Mouse (Mus musculus): ENCODE results near the gene Dscam. TPM values are rescaled to one million over a fixed set of nuclear protein-coding genes. Genes with fewer than 3 reads are reported as not detected.

Dscam gene
- polyA plus RNA-seq, 1 experiment from 2014 or later, result not detected

- Histone ChIP-seq H3K4me3 (ENCODE audit: control insufficient read depth in 1 of 2, insufficient read depth in 1 of 2, low read depth in 1 of 2, low read length in 2 of 2) (no peak overlapping the region), H3K9ac (ENCODE audit: low read length) (no peak overlapping the region), H3K4me1 (ENCODE audit: control insufficient read depth in 2 of 2, insufficient read depth in 2 of 2, low read length in 2 of 2) (peaks cover 0 to 2% of the 10 kb centered on the region in 2 experiments; a peak in 1 of 4 replicates), H3K27me3 (ENCODE audit: control insufficient read depth, insufficient read depth, low read length) (no peaks in the 10 kb centered on the region), H3K27ac (replicated peaks in 1 of 2; ENCODE audit: control insufficient read depth in 1 of 2, insufficient read depth in 1 of 2, low read depth in 2 of 2, low read length in 2 of 2) (no peak overlapping the region), H3K4me2 (ENCODE audit: low read length) (no peak overlapping the region), H3K36me3 (ENCODE audit: control insufficient read depth, insufficient read depth, low read length) (no peaks in the 10 kb centered on the region), H3K9me3 (ENCODE audit: control insufficient read depth, low read length) (no peaks in the 10 kb centered on the region)
- no peak for ATAC-seq (ENCODE audit: insufficient number of reproducible peaks, insufficient read depth, low FRiP score, low read depth)
- WGBS, result 77% methylated on average over 2 of the region's 2 CpGs
Measured at GRCm38 (mm10) chr16:96912103-96912502, 258.4 kb downstream of the Dscam start.

GRCm38 (mm10) chr16:96910405-96911164, 260.0 kb downstream of the Dscam start:
- peaks cover 0 to 2% of the 10 kb centered on the region in 2 experiments; a peak in 1 of 4 replicates for H3K4me1 ChIP-seq (ENCODE audit: control insufficient read depth in 2 of 2, insufficient read depth in 2 of 2, low read length in 2 of 2)
- no peaks in the 10 kb centered on the region for H3K27me3 ChIP-seq (ENCODE audit: control insufficient read depth, insufficient read depth, low read length)
- H3K9me3 ChIP-seq (ENCODE audit: control insufficient read depth, low read length), result no peaks in the 10 kb centered on the region
- no peaks in the 10 kb centered on the region for H3K36me3 ChIP-seq (ENCODE audit: control insufficient read depth, insufficient read depth, low read length)
- no peak overlapping the region for H3K9ac ChIP-seq (ENCODE audit: low read length)
- H3K4me3 ChIP-seq (ENCODE audit: control insufficient read depth in 1 of 2, insufficient read depth in 1 of 2, low read depth in 1 of 2, low read length in 2 of 2), result no peak overlapping the region
- no peak overlapping the region for H3K27ac ChIP-seq (replicated peaks in 1 of 2; ENCODE audit: control insufficient read depth in 1 of 2, insufficient read depth in 1 of 2, low read depth in 2 of 2, low read length in 2 of 2)
- no peak for ATAC-seq (ENCODE audit: insufficient number of reproducible peaks, insufficient read depth, low FRiP score, low read depth)
- H3K4me2 ChIP-seq (ENCODE audit: low read length), result no peak overlapping the region
- 52% methylated on average over 4 of the region's 4 CpGs for WGBS

GRCm38 (mm10) chr16:96907818-96908217, 262.7 kb downstream of the Dscam start:
- no peak overlapping the region for H3K27ac ChIP-seq (replicated peaks in 1 of 2; ENCODE audit: control insufficient read depth in 1 of 2, insufficient read depth in 1 of 2, low read depth in 2 of 2, low read length in 2 of 2)
- no peak overlapping the region for H3K9ac ChIP-seq (ENCODE audit: low read length)
- no peak for ATAC-seq (ENCODE audit: insufficient number of reproducible peaks, insufficient read depth, low FRiP score, low read depth)
- H3K4me3 ChIP-seq (ENCODE audit: control insufficient read depth in 1 of 2, insufficient read depth in 1 of 2, low read depth in 1 of 2, low read length in 2 of 2), result no peak overlapping the region
- no peaks in the 10 kb centered on the region for H3K36me3 ChIP-seq (ENCODE audit: control insufficient read depth, insufficient read depth, low read length)
- WGBS, result 69% methylated on average over 1 of the region's 1 CpGs
- no peaks in the 10 kb centered on the region for H3K9me3 ChIP-seq (ENCODE audit: control insufficient read depth, low read length)
- no peaks in the 10 kb centered on the region for H3K27me3 ChIP-seq (ENCODE audit: control insufficient read depth, insufficient read depth, low read length)
- no peak overlapping the region for H3K4me2 ChIP-seq (ENCODE audit: low read length)
- H3K4me1 ChIP-seq (ENCODE audit: control insufficient read depth in 2 of 2, insufficient read depth in 2 of 2, low read length in 2 of 2), result peaks cover 0 to 2% of the 10 kb centered on the region in 2 experiments; a peak in 1 of 4 replicates

GRCm38 (mm10) chr16:96907081-96907480, 263.5 kb downstream of the Dscam start:
- no peaks in the 10 kb centered on the region for H3K9me3 ChIP-seq (ENCODE audit: control insufficient read depth, low read length)
- WGBS, result 78% methylated on average over 1 of the region's 1 CpGs
- H3K4me2 ChIP-seq (ENCODE audit: low read length), result no peak overlapping the region
- H3K27ac ChIP-seq (replicated peaks in 1 of 2; ENCODE audit: control insufficient read depth in 1 of 2, insufficient read depth in 1 of 2, low read depth in 2 of 2, low read length in 2 of 2), result no peak overlapping the region
- no peaks in the 10 kb centered on the region for H3K36me3 ChIP-seq (ENCODE audit: control insufficient read depth, insufficient read depth, low read length)
- peaks cover 0 to 2% of the 10 kb centered on the region in 2 experiments; a peak in 1 of 4 replicates for H3K4me1 ChIP-seq (ENCODE audit: control insufficient read depth in 2 of 2, insufficient read depth in 2 of 2, low read length in 2 of 2)
- H3K9ac ChIP-seq (ENCODE audit: low read length), result no peak overlapping the region
- H3K27me3 ChIP-seq (ENCODE audit: control insufficient read depth, insufficient read depth, low read length), result no peaks in the 10 kb centered on the region
- H3K4me3 ChIP-seq (ENCODE audit: control insufficient read depth in 1 of 2, insufficient read depth in 1 of 2, low read depth in 1 of 2, low read length in 2 of 2), result no peak overlapping the region
- ATAC-seq (ENCODE audit: insufficient number of reproducible peaks, insufficient read depth, low FRiP score, low read depth), result no peak

GRCm38 (mm10) chr16:96906630-96907029, 263.9 kb downstream of the Dscam start:
- 71% methylated on average over 2 of the region's 2 CpGs for WGBS
- Histone ChIP-seq H3K4me3 (ENCODE audit: control insufficient read depth in 1 of 2, insufficient read depth in 1 of 2, low read depth in 1 of 2, low read length in 2 of 2) (no peak overlapping the region), H3K9ac (ENCODE audit: low read length) (no peak overlapping the region), H3K27ac (replicated peaks in 1 of 2; ENCODE audit: control insufficient read depth in 1 of 2, insufficient read depth in 1 of 2, low read depth in 2 of 2, low read length in 2 of 2) (no peak overlapping the region), H3K4me2 (ENCODE audit: low read length) (no peak overlapping the region), H3K27me3 (ENCODE audit: control insufficient read depth, insufficient read depth, low read length) (no peaks in the 10 kb centered on the region), H3K9me3 (ENCODE audit: control insufficient read depth, low read length) (no peaks in the 10 kb centered on the region), H3K36me3 (ENCODE audit: control insufficient read depth, insufficient read depth, low read length) (no peaks in the 10 kb centered on the region), H3K4me1 (ENCODE audit: control insufficient read depth in 2 of 2, insufficient read depth in 2 of 2, low read length in 2 of 2) (peaks cover 0 to 2% of the 10 kb centered on the region in 2 experiments; a peak in 1 of 4 replicates)
- no peak for ATAC-seq (ENCODE audit: insufficient number of reproducible peaks, insufficient read depth, low FRiP score, low read depth)

GRCm38 (mm10) chr16:96904761-96905160, 265.8 kb downstream of the Dscam start:
- Histone ChIP-seq H3K27me3 (ENCODE audit: control insufficient read depth, insufficient read depth, low read length) (no peaks in the 10 kb centered on the region), H3K9ac (ENCODE audit: low read length) (no peak overlapping the region), H3K36me3 (ENCODE audit: control insufficient read depth, insufficient read depth, low read length) (no peaks in the 10 kb centered on the region), H3K9me3 (ENCODE audit: control insufficient read depth, low read length) (no peaks in the 10 kb centered on the region), H3K4me3 (ENCODE audit: control insufficient read depth in 1 of 2, insufficient read depth in 1 of 2, low read depth in 1 of 2, low read length in 2 of 2) (no peak overlapping the region), H3K27ac (replicated peaks in 1 of 2; ENCODE audit: control insufficient read depth in 1 of 2, insufficient read depth in 1 of 2, low read depth in 2 of 2, low read length in 2 of 2) (no peak overlapping the region), H3K4me2 (ENCODE audit: low read length) (no peak overlapping the region), H3K4me1 (ENCODE audit: control insufficient read depth in 2 of 2, insufficient read depth in 2 of 2, low read length in 2 of 2) (no peaks in the 10 kb centered on the region; a peak in 1 of 4 replicates)
- WGBS, result 49% methylated on average over 2 of the region's 2 CpGs
- no peak for ATAC-seq (ENCODE audit: insufficient number of reproducible peaks, insufficient read depth, low FRiP score, low read depth)

DNA sequence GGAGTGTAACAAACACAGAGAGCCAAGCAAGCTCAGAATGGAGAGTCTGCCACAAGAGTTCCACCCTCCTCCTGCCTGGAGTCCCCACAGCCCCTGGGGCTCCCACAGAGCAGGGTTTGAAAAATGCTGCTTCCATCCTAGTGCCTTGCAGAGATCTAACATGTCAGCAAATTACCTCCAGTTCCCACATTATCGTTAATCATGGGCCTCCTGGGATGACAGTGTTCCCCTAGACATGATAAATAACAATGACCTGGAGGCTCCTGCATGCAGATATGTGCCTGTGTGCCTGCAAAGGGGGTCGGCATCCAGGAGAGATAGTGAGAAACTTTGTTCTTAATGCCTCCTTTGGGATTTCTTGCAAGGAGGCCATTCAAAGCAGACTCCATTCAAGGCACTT, 266.2 kb downstream of the Dscam start:
- ATAC-seq (ENCODE audit: insufficient number of reproducible peaks, insufficient read depth, low FRiP score, low read depth), result no peak
- WGBS, result 13% methylated on average over 2 of the region's 2 CpGs
- no peaks in the 10 kb centered on the region for H3K9me3 ChIP-seq (ENCODE audit: control insufficient read depth, low read length)

GRCm38 (mm10) chr16:96902596-96902995, 268.0 kb downstream of the Dscam start:
- H3K4me1 ChIP-seq (ENCODE audit: control insufficient read depth in 2 of 2, insufficient read depth in 2 of 2, low read length in 2 of 2), result peaks cover 0 to 2% of the 10 kb centered on the region in 2 experiments; a peak in 2 of 4 replicates
- no peak overlapping the region for H3K4me3 ChIP-seq (ENCODE audit: control insufficient read depth in 1 of 2, insufficient read depth in 1 of 2, low read depth in 1 of 2, low read length in 2 of 2)
- no peak overlapping the region for H3K9ac ChIP-seq (ENCODE audit: low read length)
- no peaks in the 10 kb centered on the region for H3K27me3 ChIP-seq (ENCODE audit: control insufficient read depth, insufficient read depth, low read length)
- H3K27ac ChIP-seq (replicated peaks in 1 of 2; ENCODE audit: control insufficient read depth in 1 of 2, insufficient read depth in 1 of 2, low read depth in 2 of 2, low read length in 2 of 2), result no peak overlapping the region
- no peak overlapping the region for H3K4me2 ChIP-seq (ENCODE audit: low read length)
- no peaks in the 10 kb centered on the region for H3K9me3 ChIP-seq (ENCODE audit: control insufficient read depth, low read length)
- no peaks in the 10 kb centered on the region for H3K36me3 ChIP-seq (ENCODE audit: control insufficient read depth, insufficient read depth, low read length)
- no peak for ATAC-seq (ENCODE audit: insufficient number of reproducible peaks, insufficient read depth, low FRiP score, low read depth)

More for the DNA sequence above, 266.2 kb downstream of the Dscam start:
- H3K36me3 ChIP-seq (ENCODE audit: control insufficient read depth, insufficient read depth, low read length), result no peaks in the 10 kb centered on the region
- H3K27me3 ChIP-seq (ENCODE audit: control insufficient read depth, insufficient read depth, low read length), result no peaks in the 10 kb centered on the region
- no peak overlapping the region for H3K4me3 ChIP-seq (ENCODE audit: control insufficient read depth in 1 of 2, insufficient read depth in 1 of 2, low read depth in 1 of 2, low read length in 2 of 2)
- no peak overlapping the region for H3K27ac ChIP-seq (replicated peaks in 1 of 2; ENCODE audit: control insufficient read depth in 1 of 2, insufficient read depth in 1 of 2, low read depth in 2 of 2, low read length in 2 of 2)
- H3K4me1 ChIP-seq (ENCODE audit: control insufficient read depth in 2 of 2, insufficient read depth in 2 of 2, low read length in 2 of 2), result no peaks in the 10 kb centered on the region; a peak in 1 of 4 replicates
- no peak overlapping the region for H3K9ac ChIP-seq (ENCODE audit: low read length)
- no peak overlapping the region for H3K4me2 ChIP-seq (ENCODE audit: low read length)

Measured in heart, embryonic 14.5 days (tissue).